Mouse (Mus musculus): ENCODE measurements at regions not wholly inside any gene's neighbourhood (a gene's known extent, or its start where the extent isn't known, plus 50 kb on each side); places are given as distances from the start of the nearest gene placed in this dataset.

DNA sequence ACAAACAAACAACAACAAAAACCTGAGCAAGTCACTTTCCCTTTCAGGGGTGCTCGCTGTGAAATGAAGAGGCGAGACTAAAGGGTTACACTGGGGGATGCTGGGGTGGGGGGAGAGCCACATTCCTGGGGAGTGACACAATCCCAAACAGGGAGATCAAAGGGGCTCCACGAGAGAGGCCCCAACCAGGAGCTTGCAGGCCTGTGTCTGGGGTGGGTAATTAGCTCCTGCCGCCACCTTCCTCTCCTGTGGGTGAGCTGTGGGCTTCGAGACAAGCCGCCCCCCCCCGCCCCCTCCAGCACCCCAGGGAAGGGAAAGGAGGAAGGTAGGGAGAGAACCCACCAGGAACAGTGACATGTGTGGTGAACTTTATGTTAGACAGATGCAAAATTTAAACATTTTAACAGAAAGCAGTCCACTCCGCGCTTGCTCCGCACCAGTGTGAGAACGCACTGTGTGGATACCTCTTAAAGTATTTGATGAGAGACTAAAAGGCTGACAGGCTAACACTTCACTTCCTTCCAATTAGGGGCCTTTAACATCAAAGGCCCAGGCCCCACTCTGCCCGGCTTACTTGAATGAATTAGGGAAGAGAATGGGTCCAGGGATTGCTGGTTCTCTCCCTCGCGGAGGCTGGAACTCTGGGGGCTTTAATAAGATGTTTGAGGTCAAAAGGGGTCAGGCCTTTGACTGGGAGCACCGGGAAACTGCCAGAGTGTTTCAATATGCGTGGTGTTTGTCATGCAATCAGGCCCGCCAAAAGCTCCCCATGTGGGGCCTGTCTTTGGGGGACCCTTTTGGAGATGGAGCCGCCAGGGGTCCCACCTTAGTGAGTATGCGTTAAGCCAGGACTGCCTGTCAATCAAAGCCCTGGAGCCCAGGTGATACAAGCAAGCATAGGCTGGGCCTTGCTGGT, 319.6 kb downstream of the Fam49a start:
- H3K9me3 ChIP-seq (replicated peaks; ENCODE audit: control insufficient read depth, low read length) = no peaks in the 10 kb centered on the region
- DNase-seq (ENCODE audit: low spot score) = peak; percentile 82
- no peak overlapping the region for H3K4me3 ChIP-seq (ENCODE audit: low read depth, low read length)
- H3K4me1 ChIP-seq (ENCODE audit: control insufficient read depth, insufficient read depth, low read length) = peaks cover 2% of the 10 kb centered on the region; the same call in 1 of the 2 replicates
- H3K4me2 ChIP-seq (ENCODE audit: low read depth, low read length) = peak overlapping the region; percentile 11; the same call in 1 of the 2 replicates
- H3K9ac ChIP-seq (replicated peaks; ENCODE audit: low read length) = no peak overlapping the region
- H3K27ac ChIP-seq (replicated peaks; ENCODE audit: low read depth, low read length) = 0 out of 2 replicates have a peak overlapping the region, but pooled peaks have one; percentile 52
- H3K36me3 ChIP-seq (replicated peaks; ENCODE audit: control insufficient read depth, insufficient read depth, low read depth, low read length) = no peaks in the 10 kb centered on the region
- H3K27me3 ChIP-seq (ENCODE audit: control insufficient read depth, insufficient read depth, low read length) = no peaks in the 10 kb centered on the region
- 4% methylated on average over 19 of the region's 19 CpGs for WGBS
- ATAC-seq (replicated peaks; ENCODE audit: insufficient number of reproducible peaks, low FRiP score, low TSS enrichment, low read depth) = peak; percentile 79

DNA sequence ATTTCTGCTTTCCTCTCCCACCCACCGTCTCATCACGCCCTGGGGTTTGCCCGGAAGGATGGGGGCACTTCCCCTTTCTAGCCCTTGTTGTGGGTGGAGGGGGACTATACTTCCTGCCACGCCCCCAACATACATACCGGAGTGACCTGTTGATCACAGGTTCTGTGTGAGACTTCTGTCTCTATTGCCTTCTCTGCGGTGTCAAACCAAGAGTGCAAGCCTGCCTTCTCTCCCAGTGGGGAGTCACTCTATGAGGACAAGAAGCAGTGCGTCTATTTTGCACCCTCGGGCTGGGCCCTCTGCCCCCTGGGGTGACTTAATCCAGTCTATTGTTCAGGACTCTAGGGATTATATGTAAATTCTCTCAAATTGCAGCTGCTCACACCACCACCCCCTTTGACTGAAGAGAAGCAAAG, 318.8 kb downstream of the Fam49a start:
- ATAC-seq (replicated peaks; ENCODE audit: insufficient number of reproducible peaks, low FRiP score, low TSS enrichment, low read depth) = 0 out of 2 replicates have a peak, but pooled peaks have one; percentile 12

DNA sequence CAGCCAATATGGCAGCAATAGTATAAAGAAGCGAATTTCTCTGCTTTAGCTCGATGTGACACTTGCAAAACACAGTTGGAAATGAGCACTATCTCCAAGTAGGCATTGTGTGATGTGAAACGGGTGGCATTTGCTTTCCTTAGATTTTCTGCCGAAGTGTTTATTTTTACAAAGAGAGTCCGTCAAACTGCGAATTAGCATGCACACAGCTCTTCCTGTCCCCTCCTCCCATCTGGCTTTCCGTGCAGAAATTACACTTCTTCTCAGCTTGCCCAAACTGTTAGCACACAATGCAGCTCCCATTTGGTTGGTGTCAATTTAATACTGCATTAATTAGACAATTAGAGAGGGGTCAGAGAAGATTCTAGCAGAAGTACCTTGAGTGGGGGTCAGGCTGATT, 316.3 kb downstream of the Fam49a start:
- H3K4me3 ChIP-seq (ENCODE audit: low read depth, low read length) = no peak overlapping the region
- no peak overlapping the region for H3K4me2 ChIP-seq (ENCODE audit: low read depth, low read length)
- H3K4me1 ChIP-seq (ENCODE audit: control insufficient read depth, insufficient read depth, low read length) = peaks cover 2% of the 10 kb centered on the region; the same call in 1 of the 2 replicates

More for the DNA sequence above, 318.8 kb downstream of the Fam49a start:
- peak; percentile 44 for DNase-seq (ENCODE audit: low spot score)
- 4% methylated on average over 8 of the region's 8 CpGs for WGBS
- H3K4me1 ChIP-seq (ENCODE audit: control insufficient read depth, insufficient read depth, low read length) = peaks cover 2% of the 10 kb centered on the region; the same call in 1 of the 2 replicates
- H3K27ac ChIP-seq (replicated peaks; ENCODE audit: low read depth, low read length) = peak overlapping the region; percentile 44
- H3K4me2 ChIP-seq (ENCODE audit: low read depth, low read length) = no peak overlapping the region
- H3K4me3 ChIP-seq (ENCODE audit: low read depth, low read length) = no peak overlapping the region
- H3K27me3 ChIP-seq (ENCODE audit: control insufficient read depth, insufficient read depth, low read length) = no peaks in the 10 kb centered on the region
- H3K9ac ChIP-seq (replicated peaks; ENCODE audit: low read length) = no peak overlapping the region
- H3K9me3 ChIP-seq (replicated peaks; ENCODE audit: control insufficient read depth, low read length) = no peaks in the 10 kb centered on the region
- no peaks in the 10 kb centered on the region for H3K36me3 ChIP-seq (replicated peaks; ENCODE audit: control insufficient read depth, insufficient read depth, low read depth, low read length)

DNA sequence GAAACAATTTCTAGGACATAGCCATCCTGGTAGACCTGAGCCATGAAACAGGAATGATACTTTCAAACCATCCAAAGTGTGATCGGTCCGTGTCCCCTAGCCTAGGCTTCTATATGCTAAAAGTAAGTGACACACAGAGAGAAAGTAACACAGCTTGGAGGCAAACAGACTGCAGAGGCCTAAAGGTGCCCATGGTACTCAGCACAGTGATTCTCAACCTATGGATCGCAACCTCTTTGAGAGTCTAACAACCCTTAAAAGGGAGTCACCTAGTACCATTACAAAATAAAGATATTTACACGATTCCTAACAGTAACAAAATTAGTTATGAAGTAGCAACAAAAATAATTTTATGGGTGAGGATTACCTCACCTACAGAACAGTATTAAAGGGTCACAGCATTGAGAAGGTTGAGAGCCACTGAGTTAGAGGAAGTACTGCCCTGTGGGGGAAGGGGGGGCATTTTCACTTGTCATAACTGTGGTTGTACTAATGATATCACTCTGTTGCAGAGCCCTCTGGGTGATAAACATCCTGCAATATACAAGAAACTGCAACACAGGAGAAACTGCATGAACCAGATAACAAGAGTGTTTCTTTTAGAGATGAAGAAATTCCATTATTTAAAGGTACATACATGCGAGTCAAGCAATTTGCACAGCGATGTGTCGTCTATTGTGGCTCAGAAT, 308.8 kb downstream of the Fam49a start:
- H3K27ac ChIP-seq (replicated peaks; ENCODE audit: low read depth, low read length) = no peak overlapping the region
- H3K9me3 ChIP-seq (replicated peaks; ENCODE audit: control insufficient read depth, low read length) = no peaks in the 10 kb centered on the region
- no peaks in the 10 kb centered on the region; the same call in 1 of the 2 replicates for H3K36me3 ChIP-seq (replicated peaks; ENCODE audit: control insufficient read depth, insufficient read depth, low read depth, low read length)
- H3K4me2 ChIP-seq (ENCODE audit: low read depth, low read length) = no peak overlapping the region
- H3K9ac ChIP-seq (replicated peaks; ENCODE audit: low read length) = no peak overlapping the region
- no peaks in the 10 kb centered on the region for H3K27me3 ChIP-seq (ENCODE audit: control insufficient read depth, insufficient read depth, low read length)
- DNase-seq (ENCODE audit: low spot score) = no peak
- no peak overlapping the region for H3K4me3 ChIP-seq (ENCODE audit: low read depth, low read length)
- 94% methylated on average over 7 of the region's 7 CpGs for WGBS
- ATAC-seq (replicated peaks; ENCODE audit: insufficient number of reproducible peaks, low FRiP score, low TSS enrichment, low read depth) = no peak
- H3K4me1 ChIP-seq (ENCODE audit: control insufficient read depth, insufficient read depth, low read length) = no peaks in the 10 kb centered on the region

More for the DNA sequence above, 316.3 kb downstream of the Fam49a start:
- no peak for ATAC-seq (replicated peaks; ENCODE audit: insufficient number of reproducible peaks, low FRiP score, low TSS enrichment, low read depth)
- H3K27me3 ChIP-seq (ENCODE audit: control insufficient read depth, insufficient read depth, low read length) = no peaks in the 10 kb centered on the region
- no peaks in the 10 kb centered on the region for H3K9me3 ChIP-seq (replicated peaks; ENCODE audit: control insufficient read depth, low read length)
- no peak overlapping the region for H3K27ac ChIP-seq (replicated peaks; ENCODE audit: low read depth, low read length)
- DNase-seq (ENCODE audit: low spot score) = peak; percentile 31
- no peak overlapping the region for H3K9ac ChIP-seq (replicated peaks; ENCODE audit: low read length)
- no peaks in the 10 kb centered on the region for H3K36me3 ChIP-seq (replicated peaks; ENCODE audit: control insufficient read depth, insufficient read depth, low read depth, low read length)
- WGBS = 40% methylated on average over 7 of the region's 7 CpGs

DNA sequence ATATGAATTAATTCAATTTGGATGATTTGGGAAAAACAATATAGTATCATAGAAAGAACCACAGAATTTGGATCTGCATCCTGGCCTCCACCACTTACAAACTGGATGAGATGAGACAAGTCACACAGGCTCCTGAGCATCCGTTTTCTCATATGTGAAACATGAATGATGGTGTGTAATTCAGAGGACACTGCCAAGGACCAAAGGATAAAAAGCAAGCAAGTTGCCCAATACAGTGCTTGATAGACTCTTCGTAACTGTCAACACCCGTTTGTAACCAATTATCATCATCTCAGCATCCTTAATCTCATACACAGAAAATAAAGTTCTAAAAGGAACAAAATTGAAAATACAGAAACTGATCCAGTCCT, 305.8 kb downstream of the Fam49a start:
- Histone ChIP-seq H3K36me3 (replicated peaks; ENCODE audit: control insufficient read depth, insufficient read depth, low read depth, low read length) (no peaks in the 10 kb centered on the region; the same call in 1 of the 2 replicates), H3K27me3 (ENCODE audit: control insufficient read depth, insufficient read depth, low read length) (no peaks in the 10 kb centered on the region), H3K4me2 (ENCODE audit: low read depth, low read length) (no peak overlapping the region), H3K4me1 (ENCODE audit: control insufficient read depth, insufficient read depth, low read length) (no peaks in the 10 kb centered on the region), H3K27ac (replicated peaks; ENCODE audit: low read depth, low read length) (no peak overlapping the region), H3K4me3 (ENCODE audit: low read depth, low read length) (no peak overlapping the region), H3K9me3 (replicated peaks; ENCODE audit: control insufficient read depth, low read length) (no peaks in the 10 kb centered on the region), H3K9ac (replicated peaks; ENCODE audit: low read length) (no peak overlapping the region)
- 87% methylated on average over 3 of the region's 3 CpGs for WGBS
- ATAC-seq (replicated peaks; ENCODE audit: insufficient number of reproducible peaks, low FRiP score, low TSS enrichment, low read depth) = no peak
- DNase-seq (ENCODE audit: low spot score) = no peak

DNA sequence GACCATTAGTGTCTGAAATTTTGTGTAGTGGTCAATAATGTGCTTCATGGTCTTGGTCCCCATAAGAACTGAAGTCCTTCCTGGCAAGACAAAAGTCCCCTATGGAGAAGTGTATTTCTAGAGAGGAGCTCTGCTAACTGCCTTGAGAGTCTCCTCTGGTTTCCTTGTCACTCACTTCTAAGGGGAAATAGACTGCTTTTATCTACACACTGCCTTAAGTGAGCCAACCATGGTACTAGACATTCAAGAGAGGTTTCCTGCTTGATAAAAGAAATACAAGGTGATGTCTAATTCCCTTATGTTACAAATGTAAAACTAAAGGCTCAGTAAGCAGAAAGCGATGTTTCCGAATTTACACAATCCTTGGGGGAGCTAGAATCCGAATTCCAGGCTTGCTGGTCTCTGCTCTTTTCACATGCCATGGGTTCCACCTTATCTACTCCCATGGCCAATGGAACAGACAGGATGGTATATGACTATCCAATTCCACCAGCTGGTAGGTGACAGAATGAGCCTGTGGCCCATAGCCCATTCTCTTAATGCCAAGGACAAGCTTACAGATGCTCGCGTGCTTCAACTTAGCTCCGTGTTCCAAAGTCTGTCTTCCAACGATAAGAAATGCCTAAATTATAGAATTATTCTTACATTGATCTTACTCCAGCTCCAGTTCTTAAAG, 305.3 kb downstream of the Fam49a start:
- H3K4me2 ChIP-seq (ENCODE audit: low read depth, low read length) = no peak overlapping the region
- no peak overlapping the region for H3K27ac ChIP-seq (replicated peaks; ENCODE audit: low read depth, low read length)
- H3K36me3 ChIP-seq (replicated peaks; ENCODE audit: control insufficient read depth, insufficient read depth, low read depth, low read length) = no peaks in the 10 kb centered on the region; the same call in 1 of the 2 replicates
- no peaks in the 10 kb centered on the region for H3K4me1 ChIP-seq (ENCODE audit: control insufficient read depth, insufficient read depth, low read length)
- DNase-seq (ENCODE audit: low spot score) (no peak), ATAC-seq (replicated peaks; ENCODE audit: insufficient number of reproducible peaks, low FRiP score, low TSS enrichment, low read depth) (no peak)
- H3K9ac ChIP-seq (replicated peaks; ENCODE audit: low read length) = no peak overlapping the region
- 96% methylated on average over 7 of the region's 7 CpGs for WGBS
- H3K9me3 ChIP-seq (replicated peaks; ENCODE audit: control insufficient read depth, low read length) = no peaks in the 10 kb centered on the region
- no peak overlapping the region for H3K4me3 ChIP-seq (ENCODE audit: low read depth, low read length)
- H3K27me3 ChIP-seq (ENCODE audit: control insufficient read depth, insufficient read depth, low read length) = no peaks in the 10 kb centered on the region

DNA sequence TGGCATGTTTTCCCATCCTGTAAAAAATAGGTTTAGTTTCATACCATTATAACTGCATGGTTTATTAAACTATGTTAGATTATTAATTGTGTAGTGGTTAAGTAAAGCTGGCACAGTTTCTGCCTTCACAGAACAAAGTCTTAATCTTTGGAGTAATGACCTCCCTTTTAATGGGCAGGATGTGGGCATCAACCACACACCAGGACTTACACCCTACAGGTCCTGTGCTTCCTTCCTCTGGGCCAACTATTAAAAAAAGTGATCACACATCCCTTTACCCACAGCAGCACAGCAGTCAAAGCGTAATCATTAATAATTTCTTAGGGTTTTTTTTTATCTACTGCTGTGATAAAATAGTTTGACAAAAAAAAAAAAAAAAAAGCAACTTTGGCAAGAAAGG, 300.3 kb downstream of the Fam49a start:
- ATAC-seq (replicated peaks; ENCODE audit: insufficient number of reproducible peaks, low FRiP score, low TSS enrichment, low read depth) (no peak), DNase-seq (ENCODE audit: low spot score) (no peak)
- WGBS = 89% methylated on average over 1 of the region's 1 CpGs
- Histone ChIP-seq H3K4me3 (ENCODE audit: low read depth, low read length) (no peak overlapping the region), H3K27me3 (ENCODE audit: control insufficient read depth, insufficient read depth, low read length) (no peaks in the 10 kb centered on the region), H3K27ac (replicated peaks; ENCODE audit: low read depth, low read length) (no peak overlapping the region), H3K9ac (replicated peaks; ENCODE audit: low read length) (no peak overlapping the region), H3K9me3 (replicated peaks; ENCODE audit: control insufficient read depth, low read length) (no peaks in the 10 kb centered on the region), H3K36me3 (replicated peaks; ENCODE audit: control insufficient read depth, insufficient read depth, low read depth, low read length) (no peaks in the 10 kb centered on the region), H3K4me2 (ENCODE audit: low read depth, low read length) (no peak overlapping the region), H3K4me1 (ENCODE audit: control insufficient read depth, insufficient read depth, low read length) (no peaks in the 10 kb centered on the region)
